Mouse (Mus musculus) forebrain, embryonic 11.5 days (tissue): ENCODE measurements at regions not wholly inside any gene's neighbourhood (a gene's known extent, or its start where the extent isn't known, plus 50 kb on each side); places are given as distances from the start of the nearest gene placed in this dataset.

ENCODE experiments used
- ATAC-seq: fragments of 200-750 bp; cut with Nextera tagmentation; replicated peaks from 2 replicates; pipeline ENCODE4 v1.8.0; 2017; ENCODE audit warnings: moderate TSS enrichment; ENCODE audit not compliant: low FRiP score
- DNase-seq: peaks from one replicate; pipeline ENCODE4 v3.0.0-alpha.2; 2017; ENCODE audit warnings: low spot score
- H3K27ac ChIP-seq: fragments of 300-500 bp; sonication (generic); 2 replicates; pipeline ENCODE4 v1.5.1; 2014; ENCODE audit warnings: low read depth, low read length
- H3K27me3 ChIP-seq: fragments of 300-500 bp; sonication (generic); 2 replicates; pipeline ENCODE4 v1.6.1; 2014; ENCODE audit warnings: mild to moderate bottlenecking, low read length, mixed read lengths; ENCODE audit not compliant: control insufficient read depth, insufficient read depth
- H3K36me3 ChIP-seq: fragments of 300-500 bp; sonication (generic); 2 replicates; pipeline ENCODE4 v1.6.1; 2014; ENCODE audit warnings: mild to moderate bottlenecking, low read length, moderate library complexity, mixed read lengths; ENCODE audit not compliant: control insufficient read depth, insufficient read depth
- H3K4me1 ChIP-seq: fragments of 300-500 bp; sonication (generic); replicated peaks from 2 replicates; pipeline ENCODE4 v1.6.1; 2014; ENCODE audit warnings: low read length, mixed read lengths; ENCODE audit not compliant: control insufficient read depth, insufficient read depth
- H3K4me2 ChIP-seq: fragments of 300-500 bp; sonication (generic); 2 replicates; pipeline ENCODE4 v1.6.1; 2014; ENCODE audit warnings: low read depth, mild to moderate bottlenecking, low read length, moderate library complexity, mixed read lengths; ENCODE audit not compliant: severe bottlenecking
- H3K4me3 ChIP-seq: fragments of 300-500 bp; sonication (generic); 2 replicates; pipeline ENCODE4 v1.5.1; 2014; ENCODE audit warnings: low read depth, low read length
- H3K9ac ChIP-seq: fragments of 300-500 bp; sonication (generic); 2 replicates; pipeline ENCODE4 v1.6.1; 2014; ENCODE audit warnings: low read length
- H3K9me3 ChIP-seq: fragments of 300-500 bp; sonication (generic); 2 replicates; pipeline ENCODE4 v1.6.1; 2016; ENCODE audit warnings: low read length, mixed read lengths; ENCODE audit not compliant: control insufficient read depth
- WGBS: fragments of 180-500 bp; shearing (Covaris S2); extraction: QIAGEN DNeasy Blood & Tissue Kit; methylation state at CpG from one replicate; pipeline ENCODE4 v1.1.7; 2014; 5-methylcytosine and 5-hydroxymethylcytosine counted together

- Histone ChIP-seq H3K9me3 (no peaks in the 10 kb centered on the region), H3K36me3 (no peaks in the 10 kb centered on the region), H3K27ac (no peak overlapping the region), H3K27me3 (no peaks in the 10 kb centered on the region), H3K9ac (no peak overlapping the region), H3K4me3 (no peak overlapping the region), H3K4me1 (no peaks in the 10 kb centered on the region), H3K4me2 (no peak overlapping the region)
- 79% methylated on average over 8 of the region's 8 CpGs for WGBS
- no peak for ATAC-seq
- peak; percentile 48 for DNase-seq
These were observed 376.2 kb downstream of the Rps24 start for GRCm38 (mm10) chr14:24863116-24863515.

- no peaks in the 10 kb centered on the region for H3K9me3 ChIP-seq
- DNase-seq: peak; percentile 38
- H3K4me3 ChIP-seq: no peak overlapping the region
- no peaks in the 10 kb centered on the region for H3K4me1 ChIP-seq
- H3K9ac ChIP-seq: no peak overlapping the region
- no peak overlapping the region for H3K27ac ChIP-seq
- no peaks in the 10 kb centered on the region for H3K36me3 ChIP-seq
- no peaks in the 10 kb centered on the region for H3K27me3 ChIP-seq
- H3K4me2 ChIP-seq: no peak overlapping the region
- 84% methylated on average over 6 of the region's 6 CpGs for WGBS
- ATAC-seq: no peak
These were observed 378.8 kb downstream of the Rps24 start for GRCm38 (mm10) chr14:24865579-24866230.

- WGBS: 90% methylated on average over 6 of the region's 6 CpGs
These were observed 380.9 kb downstream of the Rps24 start for GRCm38 (mm10) chr14:24867816-24868215.

GRCm38 (mm10) chr14:24868756-24869155 lies 381.8 kb downstream of the Rps24 start:
- H3K4me3 ChIP-seq: no peak overlapping the region
- no peaks in the 10 kb centered on the region for H3K27me3 ChIP-seq
- no peak overlapping the region for H3K9ac ChIP-seq
- DNase-seq (peak; percentile 24), ATAC-seq (no peak)
- H3K36me3 ChIP-seq: no peaks in the 10 kb centered on the region
- no peaks in the 10 kb centered on the region for H3K4me1 ChIP-seq
- H3K4me2 ChIP-seq: no peak overlapping the region
- WGBS: 84% methylated on average over 6 of the region's 6 CpGs
- H3K27ac ChIP-seq: no peak overlapping the region
- H3K9me3 ChIP-seq: no peaks in the 10 kb centered on the region

More at GRCm38 (mm10) chr14:24867816-24868215, 380.9 kb downstream of the Rps24 start:
- H3K4me2 ChIP-seq: no peak overlapping the region
- no peak overlapping the region for H3K27ac ChIP-seq
- DNase-seq: peak; percentile 19
- H3K9me3 ChIP-seq: no peaks in the 10 kb centered on the region
- H3K36me3 ChIP-seq: no peaks in the 10 kb centered on the region
- no peaks in the 10 kb centered on the region for H3K4me1 ChIP-seq
- H3K4me3 ChIP-seq: no peak overlapping the region
- ATAC-seq: no peak
- no peak overlapping the region for H3K9ac ChIP-seq
- H3K27me3 ChIP-seq: no peaks in the 10 kb centered on the region

DNA sequence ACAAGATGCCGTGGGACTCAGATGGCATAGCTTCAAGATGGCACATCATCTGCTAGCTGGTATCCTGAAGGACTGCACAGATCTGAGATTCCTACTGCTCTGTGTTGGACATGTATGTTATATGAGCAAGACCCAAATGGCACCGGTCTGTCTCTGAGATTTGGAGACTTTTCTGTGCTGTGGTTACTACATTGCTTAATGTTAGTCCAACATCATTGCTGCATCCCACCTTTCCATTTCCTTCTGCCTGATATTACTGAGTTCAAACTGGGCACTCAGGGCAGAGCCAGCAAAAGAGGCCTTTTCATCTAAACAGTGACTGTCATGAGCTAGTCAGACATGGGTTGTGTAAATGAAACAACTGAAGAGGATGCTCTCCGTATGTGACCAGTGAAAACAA lies 383.3 kb downstream of the Rps24 start:
- no peaks in the 10 kb centered on the region for H3K27me3 ChIP-seq
- ATAC-seq (no peak), DNase-seq (peak; percentile 18)
- H3K9me3 ChIP-seq: no peaks in the 10 kb centered on the region
- H3K36me3 ChIP-seq: no peaks in the 10 kb centered on the region
- H3K4me2 ChIP-seq: no peak overlapping the region
- 99% methylated on average over 3 of the region's 3 CpGs for WGBS
- H3K4me3 ChIP-seq: no peak overlapping the region
- H3K9ac ChIP-seq: no peak overlapping the region
- H3K4me1 ChIP-seq: no peaks in the 10 kb centered on the region; the same call in 1 of the 2 replicates
- no peak overlapping the region for H3K27ac ChIP-seq

GRCm38 (mm10) chr14:24871392-24871998 lies 384.6 kb downstream of the Rps24 start:
- Histone ChIP-seq H3K9me3 (no peaks in the 10 kb centered on the region), H3K4me1 (no peaks in the 10 kb centered on the region; the same call in 1 of the 2 replicates)
- 83% methylated on average over 10 of the region's 10 CpGs for WGBS

GRCm38 (mm10) chr14:24872931-24873330 lies 386.0 kb downstream of the Rps24 start:
- Histone ChIP-seq H3K9me3 (no peaks in the 10 kb centered on the region), H3K9ac (no peak overlapping the region), H3K27ac (no peak overlapping the region), H3K4me2 (no peak overlapping the region), H3K4me1 (no peaks in the 10 kb centered on the region; the same call in 1 of the 2 replicates), H3K36me3 (no peaks in the 10 kb centered on the region), H3K4me3 (no peak overlapping the region), H3K27me3 (no peaks in the 10 kb centered on the region)
- ATAC-seq (no peak), DNase-seq (peak; percentile 39)
- 54% methylated on average over 3 of the region's 3 CpGs for WGBS

More at GRCm38 (mm10) chr14:24871392-24871998, 384.6 kb downstream of the Rps24 start:
- DNase-seq: peak; percentile 51
- Histone ChIP-seq H3K27me3 (no peaks in the 10 kb centered on the region), H3K36me3 (no peaks in the 10 kb centered on the region), H3K4me2 (no peak overlapping the region), H3K9ac (no peak overlapping the region), H3K4me3 (no peak overlapping the region), H3K27ac (no peak overlapping the region)
- no peak for ATAC-seq

GRCm38 (mm10) chr14:24873406-24873805 lies 386.5 kb downstream of the Rps24 start:
- Histone ChIP-seq H3K27me3 (no peaks in the 10 kb centered on the region), H3K9me3 (no peaks in the 10 kb centered on the region), H3K36me3 (no peaks in the 10 kb centered on the region), H3K4me3 (no peak overlapping the region), H3K4me1 (no peaks in the 10 kb centered on the region; the same call in 1 of the 2 replicates), H3K4me2 (no peak overlapping the region), H3K27ac (no peak overlapping the region), H3K9ac (no peak overlapping the region)
- ATAC-seq: no peak
- peak; percentile 36 for DNase-seq
- 93% methylated on average over 3 of the region's 3 CpGs for WGBS
